Mouse (Mus musculus) CH12.LX (cell line): ENCODE data around the gene Proz. TPM values are rescaled to one million over a fixed set of nuclear protein-coding genes. Genes with fewer than 3 reads are reported as not detected.
"Not testable (repeated sequence)": the region's sequence is repeated elsewhere in the genome, so short reads cannot be mapped to it uniquely, and the experiment has no call there.

ENCODE experiments used
- DNase-seq: peaks from one replicate; pipeline ENCODE4 v3.0.0-alpha.2; 2013; ENCODE audit errors: extremely low read depth
- H3K27ac ChIP-seq: 2 replicates; pipeline ENCODE4 v1.5.1; 2012; ENCODE audit warnings: low read depth, mild to moderate bottlenecking, control low read depth, moderate library complexity; ENCODE audit not compliant: insufficient read depth
- H3K27me3 ChIP-seq: replicated peaks from 2 replicates; pipeline ENCODE3; 2012; ENCODE audit warnings: inconsistent platforms
- H3K36me3 ChIP-seq, 2 experiments: replicated peaks in 1 of 2; 2 replicates each; pipeline versions ENCODE3 to v1.6.1; 2012; ENCODE audit warnings: inconsistent platforms in 1 of 2, low read length in 1 of 2, mild to moderate bottlenecking in 1 of 2, mixed read lengths in 1 of 2, moderate library complexity in 1 of 2; ENCODE audit not compliant: control insufficient read depth in 1 of 2, insufficient read depth in 1 of 2
- H3K4me1 ChIP-seq, 2 experiments: 2 replicates each; pipeline ENCODE4 v1.6.1; 2012; ENCODE audit warnings: inconsistent platforms in 1 of 2, moderate library complexity in 1 of 2; ENCODE audit not compliant: insufficient read depth in 2 of 2, control insufficient read depth in 1 of 2
- H3K4me2 ChIP-seq: 2 replicates; pipeline ENCODE4 v1.6.1; 2012; ENCODE audit warnings: low read depth, mild to moderate bottlenecking, control low read depth; ENCODE audit not compliant: poor library complexity, insufficient read depth, severe bottlenecking
- H3K4me3 ChIP-seq, 3 experiments: fragments of 150-350 bp in 1 of 3; sonication (generic) in 1 of 3; replicated peaks in 1 of 3; 2 replicates each; pipeline versions ENCODE3 to v1.5.1; 2011 to 2012; ENCODE audit warnings: low read depth in 2 of 3, low read length in 2 of 3, mild to moderate bottlenecking in 2 of 3, moderate library complexity in 2 of 3, control low read depth in 1 of 3, improper control_type of control experiment in 1 of 3, inconsistent platforms in 1 of 3, mixed read lengths in 1 of 3; ENCODE audit not compliant: poor library complexity in 1 of 3
- H3K79me2 ChIP-seq: replicated peaks from 2 replicates; pipeline ENCODE4 v1.6.1; 2012; ENCODE audit warnings: mild to moderate bottlenecking, moderate library complexity; ENCODE audit not compliant: control insufficient read depth, poor library complexity, insufficient read depth, severe bottlenecking; ENCODE audit errors: extremely low read depth
- H3K9ac ChIP-seq: 2 replicates; pipeline ENCODE4 v1.6.1; 2012; ENCODE audit warnings: low read depth, mild to moderate bottlenecking, control low read depth, moderate library complexity; ENCODE audit not compliant: insufficient read depth
- H3K9me3 ChIP-seq: replicated peaks from 2 replicates; pipeline ENCODE3; 2012; ENCODE audit warnings: low read length, inconsistent platforms, mixed read lengths
- CHD1 ChIP-seq: IDR thresholded peaks from 2 replicates; pipeline ENCODE4 v1.6.1; 2012; ENCODE audit warnings: low read depth, low read length, improper control_type of control experiment, inconsistent platforms
- E2F4 ChIP-seq: IDR thresholded peaks from 2 replicates; pipeline ENCODE4 v1.6.1; 2011; ENCODE audit warnings: low read depth, low read length, improper control_type of control experiment; ENCODE audit not compliant: insufficient replicate concordance
- ELF1 ChIP-seq: IDR thresholded peaks from 2 replicates; pipeline ENCODE4 v1.6.1; 2014; ENCODE audit warnings: low read depth, mild to moderate bottlenecking, inconsistent platforms, low read length, improper control_type of control experiment
- EP300 ChIP-seq: IDR thresholded peaks from 2 replicates; pipeline ENCODE4 v1.6.1; 2011; ENCODE audit warnings: low read length, improper control_type of control experiment
- ETS1 ChIP-seq: conservative IDR thresholded peaks from 2 replicates; pipeline ENCODE4 v1.6.1; 2012; ENCODE audit warnings: low read depth, mild to moderate bottlenecking, inconsistent platforms, low read length, improper control_type of control experiment, moderate library complexity
- HCFC1 ChIP-seq: IDR thresholded peaks from 2 replicates; pipeline ENCODE4 v1.6.1; 2012; ENCODE audit warnings: low read depth, mild to moderate bottlenecking, inconsistent platforms, low read length, improper control_type of control experiment
- IRF4 ChIP-seq: IDR thresholded peaks from 2 replicates; pipeline ENCODE4 v1.6.1; 2014; ENCODE audit warnings: low read depth, mild to moderate bottlenecking, inconsistent platforms, low read length, improper control_type of control experiment
- MAZ ChIP-seq: IDR thresholded peaks from 2 replicates; pipeline ENCODE4 v1.6.1; 2012; ENCODE audit warnings: low read depth, mild to moderate bottlenecking, inconsistent platforms, low read length, improper control_type of control experiment, moderate library complexity
- MEF2A ChIP-seq: IDR thresholded peaks from 2 replicates; pipeline ENCODE4 v1.6.1; 2014; ENCODE audit warnings: low read depth, mild to moderate bottlenecking, inconsistent platforms, low read length, improper control_type of control experiment, borderline replicate concordance
- NELFE ChIP-seq: IDR thresholded peaks from 2 replicates; pipeline ENCODE4 v1.6.1; 2011; ENCODE audit warnings: low read depth, low read length, improper control_type of control experiment
- NRF1 ChIP-seq: IDR thresholded peaks from 2 replicates; pipeline ENCODE4 v1.6.1; 2014; ENCODE audit warnings: low read depth, mild to moderate bottlenecking, inconsistent platforms, low read length, improper control_type of control experiment, moderate library complexity
- PAX5 ChIP-seq: IDR thresholded peaks from 2 replicates; pipeline ENCODE4 v1.6.1; 2012; ENCODE audit warnings: low read length, inconsistent platforms, mixed read lengths
- RAD21 ChIP-seq: IDR thresholded peaks from 2 replicates; pipeline ENCODE4 v1.6.1; 2011; ENCODE audit warnings: low read depth, mild to moderate bottlenecking, low read length, improper control_type of control experiment, moderate library complexity
- RCOR1 ChIP-seq: conservative IDR thresholded peaks from 2 replicates; pipeline ENCODE4 v1.6.1; 2012; ENCODE audit warnings: low read depth, mild to moderate bottlenecking, inconsistent platforms, low read length, improper control_type of control experiment
- TCF12 ChIP-seq: IDR thresholded peaks from 2 replicates; pipeline ENCODE4 v1.6.1; 2014; ENCODE audit warnings: low read depth, mild to moderate bottlenecking, inconsistent platforms, low read length, improper control_type of control experiment
- UBTF ChIP-seq: IDR thresholded peaks from 2 replicates; pipeline ENCODE4 v1.6.1; 2012; ENCODE audit warnings: low read depth, mild to moderate bottlenecking, inconsistent platforms, low read length, improper control_type of control experiment, moderate library complexity
- USF1 ChIP-seq: IDR thresholded peaks from 2 replicates; pipeline ENCODE4 v1.6.1; 2014; ENCODE audit warnings: low read depth, mild to moderate bottlenecking, inconsistent platforms, low read length, improper control_type of control experiment
- ZC3H11A ChIP-seq: IDR thresholded peaks from 2 replicates; pipeline ENCODE4 v1.6.1; 2012; ENCODE audit warnings: low read depth, mild to moderate bottlenecking, inconsistent platforms, low read length, improper control_type of control experiment
- ZKSCAN1 ChIP-seq: IDR thresholded peaks from 2 replicates; pipeline ENCODE4 v1.6.1; 2012; ENCODE audit warnings: low read depth, inconsistent platforms, low read length, improper control_type of control experiment, borderline replicate concordance
- ZMIZ1 ChIP-seq: IDR thresholded peaks from 2 replicates; pipeline ENCODE4 v1.6.1; 2012; ENCODE audit warnings: low read depth, mild to moderate bottlenecking, inconsistent platforms, low read length, improper control_type of control experiment
- dilution Hi-C: fragments of 300-500 bp; cut with MboI; formaldehyde crosslinking; loops from 2 replicates; pipeline ENCODE4 v1.14.3; 2020; ENCODE audit warnings: low sequenced_read_pairs; ENCODE audit not compliant: extremely low pct_unique_long_range_greater_than_20kb, extremely low pct_ligation_motif_present
- in situ Hi-C: fragments of 300-500 bp; cut with MboI; formaldehyde crosslinking; loops from 3 replicates; pipeline ENCODE4 v1.14.3; 2019; ENCODE audit warnings: low sequenced_read_pairs, low pct_ligation_motif_present, low pct_unique_long_range_greater_than_20kb, mixed read lengths
- polyA plus RNA-seq: library from polyadenylated mRNA; unstranded; fragments of >175 nt; gene quantifications from 2 replicates; pipeline ENCODE4 v1.2.1, GENCODE M21; 2012; ENCODE audit warnings: low read depth; ENCODE audit not compliant: insufficient read length
- total RNA-seq, 2 experiments: library from RNA; depleted of rRNA; stranded (reverse); fragments of 300-350 nt in 1 of 2; fragments of >200 nt in 1 of 2; gene quantifications; 2 replicates each; pipeline ENCODE4 v1.2.3; 2012 to 2014

Gene Proz
- total and polyA plus RNA-seq, 3 experiments, result 0.21 to 0.94 TPM; not detected in 1

- dilution Hi-C loops, result no loop called here
- no peak overlapping the region for H3K4me2 ChIP-seq
- DNase-seq, result no peak
- H3K4me1 ChIP-seq, result no peaks in the 10 kb centered on the region
- H3K4me3 ChIP-seq, result no peak overlapping the region
- TF ChIP-seq CHD1 (no peak), ZC3H11A (no peak), MAZ (no peak), USF1 (no peak), NELFE (no peak), ZKSCAN1 (no peak), HCFC1 (no peak), ELF1 (no peak), E2F4 (no peak), ZMIZ1 (no peak), IRF4 (no peak)
- TF ChIP-seq, all 38 proteins: peak for 0
- Histone ChIP-seq H3K9me3 (no peaks in the 10 kb centered on the region), H3K36me3 (peaks cover 59 to 86% of the 10 kb centered on the region in 2 experiments), H3K27ac (no peak overlapping the region), H3K9ac (no peak overlapping the region), H3K27me3 (no peaks in the 10 kb centered on the region), H3K79me2 (no peaks in the 10 kb centered on the region)
- in situ Hi-C loops, result no loop called here
Measured at GRCm38 (mm10) chr8:13075044-13075443, 14.3 kb downstream of the Proz start.

GRCm38 (mm10) chr8:13075579-13075978 lies 14.9 kb downstream of the Proz start:
- DNase-seq, H3K27me3 ChIP-seq, in situ Hi-C loops, dilution Hi-C loops, H3K4me3 ChIP-seq, H3K9ac ChIP-seq, H3K9me3 ChIP-seq, H3K79me2 ChIP-seq, H3K4me2 ChIP-seq, H3K4me1 ChIP-seq, H3K27ac ChIP-seq: not testable (repeated sequence)
- peaks cover 64 to 92% of the 10 kb centered on the region in 2 experiments for H3K36me3 ChIP-seq

- dilution Hi-C loops, result no loop called here
- Histone ChIP-seq H3K27ac (no peak overlapping the region), H3K79me2 (no peaks in the 10 kb centered on the region), H3K9ac (no peak overlapping the region), H3K36me3 (peaks cover 80 to 98% of the 10 kb centered on the region in 2 experiments), H3K4me2 (no peak overlapping the region), H3K27me3 (no peaks in the 10 kb centered on the region), H3K9me3 (no peaks in the 10 kb centered on the region), H3K4me3 (no peak overlapping the region), H3K4me1 (no peaks in the 10 kb centered on the region)
- no peak for TF ChIP-seq RCOR1
- no peak for TF ChIP-seq PAX5
- no peak for TF ChIP-seq RAD21
- TF ChIP-seq MEF2A, result no peak
- TF ChIP-seq EP300, result no peak
- TF ChIP-seq UBTF, result no peak
- TF ChIP-seq TCF12, result no peak
- TF ChIP-seq ZC3H11A, result no peak
- no peak for TF ChIP-seq USF1
- TF ChIP-seq ETS1, result no peak
- no peak for TF ChIP-seq NRF1
- TF ChIP-seq ZMIZ1, result no peak
- in situ Hi-C loops, result no loop called here
- DNase-seq, result no peak
Measured at GRCm38 (mm10) chr8:13077542-13077941, 16.8 kb downstream of the Proz start.
